Mouse (Mus musculus) layer of hippocampus, adult 8-10 months (tissue): ENCODE results near the gene Qser1. TPM values are rescaled to one million over a fixed set of nuclear protein-coding genes. Genes with fewer than 3 reads are reported as not detected.

Experiments
- DNase-seq, 2 experiments: peaks; one replicate each; pipeline ENCODE4 v3.0.0; 2022; ENCODE audit warnings: low spot score in 2 of 2
- total RNA-seq, 4 experiments: library from RNA; stranded (reverse); gene quantifications; 2 replicates each; pipeline ENCODE4 v1.2.4; 2022

Gene Qser1
- total RNA-seq, 4 experiments from 2014 or later = 10.3 to 12.0 (median 11.2) TPM

DNA sequence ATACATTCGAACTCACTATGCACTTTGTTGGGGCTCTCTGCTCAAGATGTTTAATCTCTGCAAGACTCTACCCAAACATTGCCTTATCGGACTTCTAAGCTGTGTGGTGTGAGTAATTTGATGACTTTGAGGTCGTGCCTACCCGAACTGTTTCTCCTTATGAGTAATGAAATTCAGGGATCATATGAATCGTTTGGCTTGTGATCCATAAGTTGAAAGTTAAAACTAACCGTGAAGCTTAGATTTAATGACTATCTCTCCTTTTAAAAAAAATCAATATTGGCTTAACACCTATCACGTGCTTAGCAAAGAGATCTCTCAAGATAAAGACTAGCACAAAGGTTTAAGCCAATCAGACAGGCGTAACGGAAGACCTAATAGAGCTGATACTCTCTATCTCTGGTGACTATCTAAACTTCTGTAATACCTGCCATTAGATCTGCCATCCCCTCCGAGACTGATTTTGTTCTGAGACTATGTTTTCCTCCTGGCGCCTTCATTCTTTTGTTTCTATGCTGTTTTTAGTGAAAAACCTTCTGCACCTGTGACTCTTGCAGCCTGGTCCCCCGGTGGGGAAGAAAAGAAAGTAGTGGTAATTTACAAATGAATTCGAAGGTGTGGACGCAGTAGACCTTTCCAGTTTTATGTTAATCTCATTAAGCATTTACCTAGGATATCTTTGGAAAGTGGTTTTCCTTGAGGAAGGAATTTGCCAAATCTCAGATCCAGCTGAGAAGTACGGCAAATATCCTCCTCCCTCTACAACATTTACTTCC, 1.2 kb upstream of the Qser1 start:
- DNase-seq = no peak

- peak; percentile 74 to 84 for DNase-seq
Observed at GRCm38 (mm10) chr2:104816866-104817439, 393 bp upstream of the Qser1 start.

GRCm38 (mm10) chr2:104815561-104816370, 794 bp downstream of the Qser1 start:
- peak; percentile 7 to 26 for DNase-seq

DNA sequence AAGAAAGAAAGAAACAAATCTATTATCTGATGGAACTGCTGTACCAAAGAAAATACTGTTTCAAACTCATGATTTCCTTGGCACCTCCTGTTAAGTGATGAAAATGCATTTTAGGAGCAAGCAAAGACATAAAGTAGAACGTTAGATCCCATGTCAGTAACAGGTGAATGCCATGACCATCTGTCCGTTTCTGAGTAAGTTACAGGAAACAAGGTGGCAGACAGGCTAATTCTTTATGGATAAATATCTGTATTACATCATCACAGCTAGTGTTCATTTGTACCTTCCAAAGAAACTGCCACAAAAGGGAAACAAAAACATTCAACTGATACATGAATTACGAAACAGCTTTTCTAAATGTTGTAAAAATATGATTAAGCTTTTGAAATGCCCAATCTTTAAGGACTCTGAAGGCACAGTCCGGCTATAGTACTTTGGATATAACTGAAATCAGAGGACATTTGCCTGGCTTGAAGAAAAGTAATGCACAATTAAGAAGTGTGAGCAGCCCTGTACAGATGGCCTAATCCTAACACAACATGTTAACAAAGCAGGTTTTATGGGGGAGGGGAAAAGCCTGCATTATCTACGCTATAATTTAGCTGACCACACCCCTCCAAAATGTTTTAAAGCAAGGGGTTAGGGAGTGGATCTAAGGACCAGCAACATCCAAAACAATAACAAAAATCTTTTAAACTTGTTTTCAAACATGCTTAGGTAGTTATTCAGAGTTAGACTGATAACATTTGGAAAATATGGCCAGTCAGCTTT, 2.2 kb downstream of the Qser1 start:
- no peak for DNase-seq

DNA sequence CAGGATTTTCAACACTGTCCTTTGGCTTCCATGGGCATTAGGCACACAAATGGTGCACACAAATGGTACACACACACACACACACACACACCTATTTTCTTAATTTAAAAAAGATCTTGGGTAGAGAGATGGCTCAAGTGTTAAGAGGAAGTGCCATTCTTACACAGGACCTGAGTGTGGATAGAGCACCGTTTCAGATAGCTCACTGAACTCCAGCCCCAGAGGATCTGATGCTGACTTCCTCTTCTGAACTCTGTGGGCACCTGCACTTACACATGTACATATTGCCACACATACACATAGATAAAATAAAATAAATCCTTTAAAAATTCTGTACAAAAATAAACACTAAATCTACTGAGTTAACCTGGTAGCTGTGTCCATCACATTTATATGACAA, 11.1 kb downstream of the Qser1 start:
- no peak for DNase-seq

- no peak for DNase-seq
Observed at GRCm38 (mm10) chr2:104774763-104775162, 41.8 kb downstream of the Qser1 start.

DNA sequence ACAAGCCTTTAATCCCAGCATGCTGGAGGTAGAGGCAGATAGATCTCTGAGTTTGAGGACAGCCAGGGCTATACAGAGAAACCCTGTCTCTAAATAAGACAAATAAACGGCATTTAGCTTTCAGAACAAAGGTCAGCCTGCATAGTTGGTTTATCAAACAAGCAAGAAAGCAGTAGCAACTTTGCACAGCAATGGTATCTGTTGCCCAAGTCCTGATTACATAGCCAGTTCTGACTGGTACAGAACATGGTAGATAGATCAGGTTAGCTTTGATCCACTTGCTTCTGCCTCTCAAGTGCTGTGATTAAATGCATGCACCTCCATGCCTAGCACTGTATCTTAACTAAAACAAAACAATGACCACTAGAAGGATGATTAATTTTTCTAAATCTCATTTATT, 47.9 kb downstream of the Qser1 start:
- DNase-seq = no peak

DNA sequence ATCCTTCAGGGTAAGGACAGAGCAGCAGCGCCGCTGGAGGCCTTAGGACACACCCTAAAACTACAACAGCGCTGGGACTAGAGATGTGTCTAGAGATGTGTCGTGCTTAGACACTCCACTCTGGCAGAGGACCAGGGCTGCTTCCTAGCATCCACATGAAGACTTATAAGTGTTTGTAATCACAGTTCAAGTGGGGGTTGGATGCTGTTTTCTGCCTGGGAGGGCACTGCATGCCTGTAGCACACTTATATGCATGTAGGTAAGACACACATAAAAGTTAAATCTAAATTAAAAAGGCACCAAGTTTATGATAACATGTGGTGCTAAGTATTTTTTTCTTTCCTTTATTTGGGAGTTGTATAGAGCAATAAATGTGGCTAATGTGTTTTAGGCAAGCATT, 52.5 kb downstream of the Qser1 start:
- no peak for DNase-seq

DNA sequence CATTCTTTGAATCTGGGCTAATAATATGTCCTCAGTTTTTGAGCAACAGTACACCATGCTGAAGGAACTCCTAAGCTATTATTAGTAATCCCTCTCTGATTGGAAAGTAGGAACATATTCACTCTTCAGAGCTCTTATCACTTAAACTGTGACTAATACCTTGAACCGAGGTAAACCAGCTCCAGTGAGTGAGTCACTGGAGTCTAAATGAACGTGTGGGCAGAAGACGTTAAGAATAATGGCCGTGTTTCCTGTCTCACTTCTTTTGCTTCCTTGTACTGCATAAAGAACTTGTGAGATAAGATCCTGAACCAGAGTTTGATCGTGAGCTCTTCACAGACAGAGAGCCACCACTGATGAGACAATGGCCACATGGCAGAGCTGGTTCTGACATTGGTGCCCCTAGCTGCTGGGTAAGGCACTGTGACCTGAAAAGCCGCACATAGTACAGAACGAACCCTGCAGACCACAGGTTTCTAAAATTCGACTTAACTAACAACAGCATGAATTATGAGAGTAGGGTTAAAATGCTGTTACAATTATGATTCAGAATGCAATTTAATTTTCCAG, 53.3 kb downstream of the Qser1 start:
- no peak for DNase-seq

GRCm38 (mm10) chr2:104750611-104751010, 65.9 kb downstream of the Qser1 start:
- no peak for DNase-seq

DNA sequence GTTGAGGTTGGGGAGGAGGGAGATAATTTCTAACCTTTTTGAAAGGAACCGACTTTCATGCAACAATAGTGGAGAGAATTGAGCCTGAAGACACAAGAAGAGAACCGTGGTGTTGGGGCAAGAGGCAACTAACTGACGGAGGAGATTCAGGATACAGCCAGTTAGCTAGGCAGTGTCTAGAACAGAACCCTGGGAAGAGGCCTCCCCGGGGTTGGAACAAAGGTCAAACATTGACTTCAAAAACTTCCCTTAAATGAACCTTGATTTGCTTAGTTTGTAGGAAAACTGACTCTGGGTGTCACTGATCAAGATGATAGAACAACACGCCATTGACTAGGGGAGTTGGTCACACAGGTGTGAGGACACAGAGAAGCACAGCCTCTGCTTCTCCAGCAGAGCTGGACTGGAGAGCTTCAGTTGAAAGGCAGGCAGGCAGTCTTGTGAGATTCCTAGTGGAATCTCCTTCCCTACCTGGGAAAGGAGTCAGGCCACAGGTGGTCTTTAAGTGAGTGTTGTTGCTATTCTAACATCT, 67.8 kb downstream of the Qser1 start:
- no peak for DNase-seq

GRCm38 (mm10) chr2:104746251-104746650, 70.3 kb downstream of the Qser1 start:
- no peak for DNase-seq

- DNase-seq = no peak
Observed at GRCm38 (mm10) chr2:104743971-104744370, 72.6 kb downstream of the Qser1 start.

- no peak for DNase-seq
Observed at GRCm38 (mm10) chr2:104743160-104743559, 73.4 kb downstream of the Qser1 start.

DNA sequence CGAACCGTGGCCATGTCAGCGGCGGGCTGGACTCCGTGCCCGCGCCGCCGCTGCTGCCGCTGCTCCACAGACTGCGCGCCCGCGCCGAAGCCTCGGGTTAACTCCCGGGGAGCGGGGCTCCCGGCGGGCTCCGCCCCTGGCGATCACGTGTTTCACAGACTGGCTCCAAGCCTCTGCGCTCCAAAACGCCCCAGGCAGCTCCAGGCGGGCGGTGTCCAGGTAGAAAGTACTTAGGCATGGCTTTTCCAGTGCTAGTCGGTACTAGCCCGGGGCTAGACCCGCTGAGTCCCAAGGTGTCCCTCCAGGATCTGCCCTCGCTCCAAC, 73.9 kb downstream of the Qser1 start, which contains the start of gene Depdc7:
TSS of gene Depdc7 (minus strand) at position 138 of the 324 bp plus-strand sequence.
- peak; percentile 72 to 79 for DNase-seq

GRCm38 (mm10) chr2:104741896-104742740, 74.4 kb downstream of the Qser1 start:
- no peak for DNase-seq

- DNase-seq = no peak
Observed at GRCm38 (mm10) chr2:104741015-104741758, 75.4 kb downstream of the Qser1 start.

DNA sequence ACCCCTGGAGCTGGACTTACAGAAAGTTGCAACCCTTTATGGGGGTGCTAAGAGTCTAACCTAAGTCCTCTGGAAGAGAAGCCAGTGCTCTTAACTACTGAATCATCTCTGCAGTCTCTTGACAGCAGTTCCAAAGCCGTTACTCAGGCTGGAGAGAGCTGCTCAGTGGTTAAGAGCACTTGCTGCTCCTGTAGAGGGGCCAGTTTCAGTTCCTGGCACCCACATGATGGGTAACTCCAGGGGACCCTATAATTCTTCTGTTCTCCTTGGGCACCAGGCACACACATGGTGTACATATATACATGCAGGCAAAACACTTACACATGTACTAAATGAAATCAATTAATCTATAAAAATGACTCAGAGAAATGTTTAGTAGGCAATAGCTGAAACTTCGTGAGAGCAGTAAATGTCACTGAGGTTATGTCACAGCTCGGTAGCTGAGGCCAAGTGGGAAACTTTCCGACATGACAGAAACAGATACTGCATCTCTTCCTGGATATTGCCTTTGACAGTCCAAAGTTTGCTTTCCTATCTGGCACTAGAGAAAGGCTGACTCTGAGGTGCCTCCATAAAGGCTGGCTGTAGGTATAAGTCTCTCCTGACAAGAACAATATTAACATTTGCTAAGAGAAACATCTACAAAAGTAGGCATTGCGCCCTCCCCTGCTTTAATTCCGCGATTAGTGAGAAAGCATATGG, 76.2 kb downstream of the Qser1 start:
- no peak for DNase-seq

DNA sequence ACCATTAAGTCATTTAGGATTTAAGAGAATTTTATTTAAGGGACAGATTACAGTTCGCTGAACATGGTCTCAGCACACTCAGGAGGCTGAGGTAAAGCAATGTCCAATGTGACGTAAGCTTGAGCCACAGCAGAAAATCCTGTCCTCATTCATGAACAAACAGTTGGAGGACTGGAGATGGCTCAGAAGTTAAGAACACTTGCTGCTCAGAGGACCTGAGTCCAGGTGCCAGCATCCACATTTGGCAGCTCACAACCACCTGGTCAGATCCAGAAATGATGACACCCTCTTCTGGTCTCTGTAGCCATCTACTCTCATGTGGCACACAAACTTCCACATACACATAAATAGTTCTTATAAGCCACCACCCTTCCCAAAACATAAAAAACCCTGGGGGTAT, 76.9 kb downstream of the Qser1 start:
- DNase-seq = no peak
